Mouse (Mus musculus) lung, embryonic 16.5 days (tissue): ENCODE measurements at regions not wholly inside any gene's neighbourhood (a gene's known extent, or its start where the extent isn't known, plus 50 kb on each side); places are given as distances from the start of the nearest gene placed in this dataset.

Experiments
- ATAC-seq: fragments of 200-750 bp; cut with Nextera tagmentation; 2 replicates; pipeline ENCODE4 v1.8.0; 2017; ENCODE audit warnings: low read depth, mild to moderate bottlenecking, moderate library complexity
- H3K27ac ChIP-seq: fragments of 300-500 bp; sonication (generic); 2 replicates; pipeline ENCODE4 v1.5.1; 2014; ENCODE audit warnings: mild to moderate bottlenecking, control low read depth, low read length
- H3K27me3 ChIP-seq: fragments of 300-500 bp; sonication (generic); 2 replicates; pipeline ENCODE4 v1.6.1; 2014; ENCODE audit warnings: low read depth, low read length, mixed read lengths; ENCODE audit not compliant: control insufficient read depth, insufficient read depth
- H3K36me3 ChIP-seq: fragments of 300-500 bp; sonication (generic); 2 replicates; pipeline ENCODE4 v1.6.1; 2014; ENCODE audit warnings: low read length; ENCODE audit not compliant: control insufficient read depth, insufficient read depth
- H3K4me1 ChIP-seq: fragments of 300-500 bp; sonication (generic); replicated peaks from 2 replicates; pipeline ENCODE4 v1.6.1; 2014; ENCODE audit warnings: low read length, mixed read lengths; ENCODE audit not compliant: control insufficient read depth, insufficient read depth
- H3K4me2 ChIP-seq: fragments of 300-500 bp; sonication (generic); 2 replicates; pipeline ENCODE4 v1.6.1; 2014; ENCODE audit warnings: low read depth, low read length, control low read depth
- H3K4me3 ChIP-seq: fragments of 300-500 bp; sonication (generic); 2 replicates; pipeline ENCODE4 v1.5.1; 2014; ENCODE audit warnings: mild to moderate bottlenecking, low read length, control low read depth
- H3K9ac ChIP-seq: fragments of 300-500 bp; sonication (generic); 2 replicates; pipeline ENCODE4 v1.6.1; 2014; ENCODE audit warnings: low read length, control low read depth
- H3K9me3 ChIP-seq: fragments of 300-500 bp; sonication (generic); 2 replicates; pipeline ENCODE4 v1.6.1; 2016; ENCODE audit warnings: low read length; ENCODE audit not compliant: control insufficient read depth
- WGBS: fragments of 180-500 bp; shearing (Covaris S2); extraction: QIAGEN DNeasy Blood & Tissue Kit; methylation state at CpG from one replicate; pipeline ENCODE4 v1.1.7; 2014; 5-methylcytosine and 5-hydroxymethylcytosine counted together

- Histone ChIP-seq H3K4me1 (no peaks in the 10 kb centered on the region), H3K9ac (no peak overlapping the region), H3K9me3 (no peaks in the 10 kb centered on the region), H3K27ac (no peak overlapping the region), H3K27me3 (no peaks in the 10 kb centered on the region), H3K4me3 (no peak overlapping the region), H3K36me3 (no peaks in the 10 kb centered on the region), H3K4me2 (no peak overlapping the region)
- no peak for ATAC-seq
- WGBS = 64% methylated on average over 7 of the region's 7 CpGs
These were observed 118.7 kb downstream of the Sec61b start for GRCm38 (mm10) chr4:47593155-47593554.

- Histone ChIP-seq H3K4me2 (no peak overlapping the region), H3K9ac (no peak overlapping the region), H3K4me3 (no peak overlapping the region), H3K27ac (no peak overlapping the region), H3K9me3 (no peaks in the 10 kb centered on the region), H3K36me3 (no peaks in the 10 kb centered on the region), H3K27me3 (no peaks in the 10 kb centered on the region), H3K4me1 (no peaks in the 10 kb centered on the region)
- no peak for ATAC-seq
- WGBS = 79% methylated on average over 6 of the region's 6 CpGs
These were observed 119.7 kb downstream of the Sec61b start for GRCm38 (mm10) chr4:47594171-47594570.

GRCm38 (mm10) chr4:47595841-47596240, 121.4 kb downstream of the Sec61b start:
- Histone ChIP-seq H3K9me3 (no peaks in the 10 kb centered on the region), H3K27ac (no peak overlapping the region), H3K27me3 (no peaks in the 10 kb centered on the region), H3K4me2 (no peak overlapping the region), H3K4me1 (no peaks in the 10 kb centered on the region), H3K4me3 (no peak overlapping the region), H3K9ac (no peak overlapping the region), H3K36me3 (no peaks in the 10 kb centered on the region)
- ATAC-seq = no peak
- 77% methylated on average over 10 of the region's 10 CpGs for WGBS

GRCm38 (mm10) chr4:47597586-47597985, 123.1 kb downstream of the Sec61b start:
- Histone ChIP-seq H3K4me2 (no peak overlapping the region), H3K9me3 (no peaks in the 10 kb centered on the region), H3K27ac (no peak overlapping the region), H3K27me3 (no peaks in the 10 kb centered on the region), H3K4me3 (no peak overlapping the region), H3K36me3 (no peaks in the 10 kb centered on the region), H3K9ac (no peak overlapping the region), H3K4me1 (no peaks in the 10 kb centered on the region)
- ATAC-seq = no peak
- WGBS = 69% methylated on average over 7 of the region's 7 CpGs

- Histone ChIP-seq H3K9me3 (no peaks in the 10 kb centered on the region), H3K27ac (no peak overlapping the region), H3K4me3 (no peak overlapping the region), H3K4me2 (no peak overlapping the region), H3K27me3 (no peaks in the 10 kb centered on the region), H3K4me1 (no peaks in the 10 kb centered on the region), H3K9ac (no peak overlapping the region), H3K36me3 (no peaks in the 10 kb centered on the region)
- WGBS = 18% methylated on average over 2 of the region's 2 CpGs
- ATAC-seq = no peak
These were observed 123.8 kb downstream of the Sec61b start for GRCm38 (mm10) chr4:47598216-47598615.

- 69% methylated on average over 10 of the region's 10 CpGs for WGBS
- Histone ChIP-seq H3K4me3 (no peak overlapping the region), H3K4me1 (no peaks in the 10 kb centered on the region; the same call in 1 of the 2 replicates), H3K4me2 (no peak overlapping the region), H3K9me3 (no peaks in the 10 kb centered on the region), H3K27me3 (no peaks in the 10 kb centered on the region), H3K9ac (no peak overlapping the region), H3K27ac (no peak overlapping the region), H3K36me3 (no peaks in the 10 kb centered on the region)
- no peak for ATAC-seq
These were observed 127.0 kb downstream of the Sec61b start for GRCm38 (mm10) chr4:47601301-47602070.

- Histone ChIP-seq H3K9ac (peak overlapping the region; percentile 51; the same call in 1 of the 2 replicates), H3K27ac (no peak overlapping the region), H3K4me3 (peak overlapping the region; percentile 30), H3K9me3 (no peaks in the 10 kb centered on the region), H3K4me1 (no peaks in the 10 kb centered on the region; the same call in 1 of the 2 replicates), H3K4me2 (peak overlapping the region; percentile 54), H3K27me3 (no peaks in the 10 kb centered on the region), H3K36me3 (no peaks in the 10 kb centered on the region)
- WGBS = 57% methylated on average over 6 of the region's 6 CpGs
- no peak for ATAC-seq
These were observed 128.9 kb downstream of the Sec61b start for GRCm38 (mm10) chr4:47603378-47603777.

- peak; percentile 89 for ATAC-seq
- no peaks in the 10 kb centered on the region for H3K27me3 ChIP-seq
- no peaks in the 10 kb centered on the region; the same call in 1 of the 2 replicates for H3K4me1 ChIP-seq
- H3K9me3 ChIP-seq = no peaks in the 10 kb centered on the region
- no peaks in the 10 kb centered on the region for H3K36me3 ChIP-seq
- H3K4me3 ChIP-seq = peak overlapping the region; percentile 30
- peak overlapping the region; percentile 54 for H3K4me2 ChIP-seq
- H3K27ac ChIP-seq = no peak overlapping the region
- H3K9ac ChIP-seq = peak overlapping the region; percentile 51
- 20% methylated on average over 10 of the region's 14 CpGs for WGBS
These were observed 129.5 kb downstream of the Sec61b start for GRCm38 (mm10) chr4:47603847-47604397.

- no peaks in the 10 kb centered on the region for H3K36me3 ChIP-seq
- H3K4me2 ChIP-seq = no peak overlapping the region
- H3K9me3 ChIP-seq = no peaks in the 10 kb centered on the region
- no peak overlapping the region for H3K4me3 ChIP-seq
- no peak overlapping the region for H3K9ac ChIP-seq
- ATAC-seq = no peak
- no peaks in the 10 kb centered on the region for H3K27me3 ChIP-seq
- no peak overlapping the region for H3K27ac ChIP-seq
- 72% methylated on average over 4 of the region's 4 CpGs for WGBS
- no peaks in the 10 kb centered on the region; the same call in 1 of the 2 replicates for H3K4me1 ChIP-seq
These were observed 131.2 kb downstream of the Sec61b start for GRCm38 (mm10) chr4:47605676-47606075.
